Mouse (Mus musculus) cortical plate, adult 2 months (tissue): ENCODE results near the gene Fbxw4.

Source experiments
- CTCF ChIP-seq: fragments of 200-500 bp; IDR thresholded peaks from 2 replicates; pipeline ENCODE4 v1.5.1; 2011; ENCODE audit warnings: mild to moderate bottlenecking, control low read depth, low read length; ENCODE audit not compliant: insufficient read depth; ENCODE audit errors: extremely low read depth
- POLR2A ChIP-seq: fragments of 200-500 bp; IDR thresholded peaks from 2 replicates; pipeline ENCODE4 v1.6.1; 2011; ENCODE audit warnings: mild to moderate bottlenecking, low read length, control low read depth; ENCODE audit not compliant: insufficient read depth; ENCODE audit errors: extremely low read depth

DNA sequence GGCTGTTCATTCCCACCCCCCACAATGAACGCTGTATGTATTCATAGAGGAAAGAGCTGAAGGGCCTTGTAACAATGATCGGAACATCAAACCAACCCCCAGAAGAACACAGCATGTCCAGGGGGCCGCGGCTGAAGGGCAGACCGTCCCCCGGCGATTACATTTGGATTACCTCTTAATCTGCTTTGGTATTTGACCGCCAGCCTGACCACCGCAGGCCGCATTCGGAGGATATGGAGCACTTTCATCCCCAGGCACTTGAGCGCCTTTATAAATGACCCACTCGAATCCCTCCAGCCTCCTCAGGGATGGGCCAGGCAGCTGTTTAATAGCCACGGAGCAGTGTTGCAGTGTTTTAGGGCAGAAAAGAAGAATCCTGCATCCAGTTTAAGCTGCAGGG is 92.7 kb downstream of the Fbxw4 start:
- TF ChIP-seq POLR2A (no peak), CTCF (no peak)
